Mouse (Mus musculus) ES-Bruce4 (cell line): ENCODE data around the gene Ckap5.

Experiments
- CTCF ChIP-seq: IDR thresholded peaks from one replicate; pipeline ENCODE4 v1.8.1; 2011; ENCODE audit warnings: low read depth, low read length
- POLR2A ChIP-seq: IDR thresholded peaks from one replicate; pipeline ENCODE4 v1.8.1; 2011; ENCODE audit warnings: low read length; ENCODE audit not compliant: insufficient read depth

DNA sequence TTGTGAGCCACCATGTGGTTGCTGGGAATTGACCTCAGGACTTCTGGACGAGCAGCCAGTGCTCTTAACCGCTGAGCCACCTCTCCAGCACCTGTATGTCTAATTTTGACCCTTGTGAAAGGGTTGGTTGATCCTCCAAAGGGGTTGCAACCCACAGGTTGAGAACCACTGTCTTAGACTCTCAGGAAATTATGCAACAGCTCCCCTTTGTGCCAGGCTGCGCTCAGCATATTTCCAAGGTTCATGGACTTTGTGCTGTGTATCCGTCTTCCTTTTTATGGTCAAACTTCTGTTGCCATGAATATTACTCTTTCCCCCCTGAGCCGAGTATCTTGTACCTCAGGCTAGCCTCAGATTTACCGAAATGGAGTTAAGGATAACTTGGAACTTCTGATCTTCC, 134.4 kb downstream of the Ckap5 start:
- no peak for TF ChIP-seq CTCF
- no peak for TF ChIP-seq POLR2A
